Mouse (Mus musculus) splenic B cell, adult 2 months (primary cell): ENCODE results near the gene Polr2h.

Experiments
- DNase-seq: peaks from one replicate; pipeline ENCODE4 v3.0.0-alpha.2; 2011; ENCODE audit warnings: low read depth, low spot score
- H3K27me3 ChIP-seq: 2 replicates; pipeline ENCODE4 v1.6.1; 2012; ENCODE audit warnings: mild to moderate bottlenecking, low read length, moderate library complexity, mixed read lengths; ENCODE audit not compliant: control insufficient read depth, poor library complexity, insufficient read depth, severe bottlenecking
- H3K36me3 ChIP-seq: 2 replicates; pipeline ENCODE4 v1.6.1; 2012; ENCODE audit warnings: mild to moderate bottlenecking, low read length, moderate library complexity, mixed read lengths; ENCODE audit not compliant: control insufficient read depth, poor library complexity, insufficient read depth, severe bottlenecking

Gene Polr2h

GRCm38 (mm10) chr16:20708939-20709734, 8.3 kb upstream of the Polr2h start:
- DNase-seq = peak; percentile 44
- no peaks in the 10 kb centered on the region for H3K36me3 ChIP-seq
- H3K27me3 ChIP-seq = no peaks in the 10 kb centered on the region

- no peaks in the 10 kb centered on the region for H3K27me3 ChIP-seq
- no peak for DNase-seq
- no peaks in the 10 kb centered on the region for H3K36me3 ChIP-seq
Observed at GRCm38 (mm10) chr16:20710370-20710769, 7.1 kb upstream of the Polr2h start.

GRCm38 (mm10) chr16:20710810-20711209, 6.7 kb upstream of the Polr2h start:
- H3K27me3 ChIP-seq = no peaks in the 10 kb centered on the region
- DNase-seq = peak; percentile 32
- H3K36me3 ChIP-seq = no peaks in the 10 kb centered on the region

GRCm38 (mm10) chr16:20712190-20712589, 5.3 kb upstream of the Polr2h start:
- no peaks in the 10 kb centered on the region for H3K27me3 ChIP-seq
- DNase-seq = no peak
- H3K36me3 ChIP-seq = no peaks in the 10 kb centered on the region

- Histone ChIP-seq H3K27me3 (no peaks in the 10 kb centered on the region), H3K36me3 (no peaks in the 10 kb centered on the region)
- no peak for DNase-seq
Observed at GRCm38 (mm10) chr16:20712889-20713288, 4.6 kb upstream of the Polr2h start.

GRCm38 (mm10) chr16:20714307-20715080, 3.0 kb upstream of the Polr2h start:
- no peak for DNase-seq
- 0 out of 2 replicates have a peak, but pooled peaks cover 1% of the 10 kb centered on the region for H3K36me3 ChIP-seq
- no peaks in the 10 kb centered on the region for H3K27me3 ChIP-seq

GRCm38 (mm10) chr16:20715161-20715560, 2.3 kb upstream of the Polr2h start:
- Histone ChIP-seq H3K27me3 (no peaks in the 10 kb centered on the region), H3K36me3 (0 out of 2 replicates have a peak, but pooled peaks cover 2% of the 10 kb centered on the region)
- no peak for DNase-seq

GRCm38 (mm10) chr16:20715566-20715965, 1.9 kb upstream of the Polr2h start:
- Histone ChIP-seq H3K36me3 (0 out of 2 replicates have a peak, but pooled peaks cover 4% of the 10 kb centered on the region), H3K27me3 (no peaks in the 10 kb centered on the region)
- DNase-seq = no peak

- Histone ChIP-seq H3K27me3 (no peaks in the 10 kb centered on the region), H3K36me3 (peaks cover 4% of the 10 kb centered on the region; the same call in 1 of the 2 replicates)
- DNase-seq = peak; percentile 50
Observed at GRCm38 (mm10) chr16:20715976-20716840, 1.3 kb upstream of the Polr2h start.

GRCm38 (mm10) chr16:20716841-20717180, 654 bp upstream of the Polr2h start:
- no peak for DNase-seq
- peaks cover 6% of the 10 kb centered on the region; the same call in 1 of the 2 replicates for H3K36me3 ChIP-seq
- no peaks in the 10 kb centered on the region for H3K27me3 ChIP-seq

- DNase-seq = peak; percentile 31
- Histone ChIP-seq H3K27me3 (no peaks in the 10 kb centered on the region), H3K36me3 (peaks cover 6% of the 10 kb centered on the region; the same call in 1 of the 2 replicates)
Observed at GRCm38 (mm10) chr16:20717978-20718670, 659 bp downstream of the Polr2h start.

GRCm38 (mm10) chr16:20721808-20722207, 4.3 kb downstream of the Polr2h start:
- no peak for DNase-seq
- no peaks in the 10 kb centered on the region for H3K27me3 ChIP-seq
- H3K36me3 ChIP-seq = peaks cover 6% of the 10 kb centered on the region; the same call in 1 of the 2 replicates

GRCm38 (mm10) chr16:20722736-20723135, 5.3 kb downstream of the Polr2h start:
- no peaks in the 10 kb centered on the region for H3K27me3 ChIP-seq
- no peak for DNase-seq
- H3K36me3 ChIP-seq = peaks cover 6% of the 10 kb centered on the region; the same call in 1 of the 2 replicates

GRCm38 (mm10) chr16:20723247-20723646, 5.8 kb downstream of the Polr2h start:
- H3K36me3 ChIP-seq = peaks cover 6% of the 10 kb centered on the region; the same call in 1 of the 2 replicates
- DNase-seq = no peak

More at GRCm38 (mm10) chr16:20723247-20723646, 5.8 kb downstream of the Polr2h start:
- no peaks in the 10 kb centered on the region for H3K27me3 ChIP-seq
